Mouse (Mus musculus) c-Kit-positive CD71-negative TER-119-negative erythroid progenitor cells, embryonic 14.5 days (primary cell): Measurements from ENCODE around the gene Slc25a36.

Experiments
- DNase-seq: peaks from one replicate; pipeline ENCODE4 v3.0.0-alpha.2; 2013; ENCODE audit warnings: low read depth

Gene Slc25a36

DNA sequence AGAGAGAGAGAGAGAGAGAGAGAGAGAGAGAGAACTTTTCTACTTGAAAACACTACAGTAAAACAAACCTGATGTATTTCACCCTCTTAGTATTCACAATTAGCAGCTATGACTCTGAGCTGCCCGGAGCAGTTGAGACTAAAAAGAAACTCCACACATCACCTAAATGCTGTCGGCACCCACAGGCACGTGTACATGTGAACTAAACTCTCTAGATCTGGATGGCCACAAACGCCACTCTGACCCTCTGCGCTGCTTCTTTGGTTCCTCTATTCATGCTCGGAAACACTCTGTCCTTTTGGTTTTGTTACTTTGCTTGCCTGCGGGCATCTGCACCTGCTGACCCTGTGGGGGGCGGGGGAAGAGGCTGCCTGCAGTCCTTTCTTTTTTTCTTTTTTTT, 69.3 kb downstream of the Slc25a36 start:
- no peak for DNase-seq

DNA sequence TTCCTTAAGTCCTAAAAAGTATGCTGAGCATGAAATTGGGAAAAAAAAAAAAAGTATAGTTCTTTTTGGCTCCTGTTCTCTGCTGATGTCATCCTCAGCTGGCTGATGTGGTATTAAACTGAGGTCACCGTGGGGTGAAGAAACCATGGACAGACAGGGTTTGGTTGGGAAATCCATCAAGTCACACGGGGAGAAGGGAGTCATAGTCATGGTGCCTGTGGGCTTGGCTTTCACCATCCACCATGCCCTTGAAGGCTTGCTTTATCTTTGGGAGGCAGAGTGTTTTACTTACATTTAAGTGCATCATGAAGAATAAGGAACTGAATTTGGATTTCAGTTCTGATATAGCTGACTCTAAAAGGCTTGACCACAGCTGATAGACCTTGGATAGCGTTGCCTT, 72.9 kb downstream of the Slc25a36 start:
- DNase-seq, result no peak

DNA sequence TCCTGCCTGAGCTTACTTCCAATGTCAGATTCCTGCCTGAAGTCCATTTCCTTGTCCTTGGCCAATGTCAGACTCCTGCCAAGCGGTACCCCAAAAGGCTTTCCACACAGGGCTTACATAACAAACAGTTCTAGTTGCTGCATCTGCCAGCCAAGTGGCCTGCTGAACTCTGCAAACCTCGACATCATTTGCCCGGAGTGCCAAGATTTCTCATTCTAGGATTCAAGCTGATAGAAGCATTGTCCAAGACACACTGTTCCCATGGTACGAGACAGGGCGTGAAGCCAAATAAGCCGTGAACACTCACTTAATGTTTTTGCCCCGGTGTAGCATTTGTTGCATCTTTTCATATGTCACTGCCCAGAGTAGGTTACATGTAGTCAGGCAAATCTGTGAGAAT, 74.3 kb downstream of the Slc25a36 start:
- no peak for DNase-seq

DNA sequence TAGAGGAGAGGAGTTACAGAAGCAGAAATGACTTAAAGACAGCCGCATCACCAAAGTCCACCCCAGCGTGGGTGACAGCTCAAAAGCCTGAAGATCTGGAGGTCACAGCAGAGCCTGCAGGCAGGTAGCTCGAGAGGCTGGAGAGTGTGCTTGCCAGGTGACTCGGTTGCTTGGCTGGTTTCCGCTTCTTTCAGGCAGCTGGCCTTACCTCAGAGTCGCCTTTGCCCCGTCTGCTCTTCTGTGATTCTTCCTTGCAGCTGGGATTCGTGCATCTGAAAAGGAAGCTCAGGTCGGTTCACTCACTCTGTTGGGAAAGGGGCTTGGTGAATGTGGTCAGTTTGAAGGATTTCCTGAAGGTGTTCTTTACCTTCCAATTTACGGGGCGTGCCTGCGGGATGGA, 83.6 kb downstream of the Slc25a36 start:
- no peak for DNase-seq

DNA sequence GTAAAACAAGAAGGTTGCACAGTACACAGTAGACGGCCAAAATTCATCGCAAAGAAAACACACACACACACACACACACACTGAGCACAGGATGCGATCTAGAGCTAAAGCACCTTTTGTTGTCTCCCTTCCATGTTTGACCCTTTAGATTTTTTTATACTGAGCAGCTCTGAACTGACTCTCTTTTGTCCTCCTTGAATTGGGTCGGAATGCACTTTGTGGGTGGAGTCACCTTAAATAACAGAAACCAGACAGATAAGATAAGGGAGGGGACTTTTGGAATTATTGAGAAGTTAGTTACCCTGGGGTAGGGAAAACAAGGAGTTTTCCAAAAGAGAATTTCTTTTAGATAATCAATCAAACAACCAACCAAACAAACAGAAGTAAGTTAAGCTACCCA, 85.0 kb downstream of the Slc25a36 start:
- no peak for DNase-seq
